Mouse (Mus musculus): ENCODE data around the gene Ranbp17. TPM values are rescaled to one million over a fixed set of nuclear protein-coding genes. Genes with fewer than 3 reads are reported as not detected.

The Ranbp17 gene
- polyA plus RNA-seq, 1 experiment from 2014 or later: 2.2 TPM

- Histone ChIP-seq H3K9ac (ENCODE audit: low read length) (no peak overlapping the region), H3K4me3 (ENCODE audit: low read depth, low read length) (no peak overlapping the region), H3K27me3 (ENCODE audit: control insufficient read depth, insufficient read depth, low read length) (no peaks in the 10 kb centered on the region), H3K4me2 (replicated peaks; ENCODE audit: low read depth) (no peak overlapping the region), H3K36me3 (ENCODE audit: control insufficient read depth, insufficient read depth, low read length) (no peaks in the 10 kb centered on the region), H3K4me1 (replicated peaks; ENCODE audit: control insufficient read depth, insufficient read depth) (no peaks in the 10 kb centered on the region), H3K9me3 (ENCODE audit: control insufficient read depth, low read length) (no peaks in the 10 kb centered on the region), H3K27ac (replicated peaks) (no peak overlapping the region)
- WGBS: 81% methylated on average over 2 of the region's 2 CpGs
- TF ChIP-seq CTCF (IDR thresholded peaks at IDR 0.05; ENCODE audit: low read depth): no peak
- no peak for DNase-seq (ENCODE audit: low spot score)
- no peak for ATAC-seq (ENCODE audit: low FRiP score, low TSS enrichment)
Observed at GRCm38 (mm10) chr11:33278571-33278970, 235.0 kb downstream of the Ranbp17 start.

GRCm38 (mm10) chr11:33276637-33277036 lies 236.9 kb downstream of the Ranbp17 start, which contains the start of gene Gm12117:
TSS of gene Gm12117 (minus strand) at chr11:33276737.
- Histone ChIP-seq H3K4me3 (ENCODE audit: low read depth, low read length) (no peak within 1 kb of the TSS), H3K4me2 (replicated peaks; ENCODE audit: low read depth) (no peak within 1 kb of the TSS), H3K9ac (ENCODE audit: low read length) (no peak within 1 kb of the TSS), H3K4me1 (replicated peaks; ENCODE audit: control insufficient read depth, insufficient read depth) (no peaks in the 10 kb centered on the region), H3K27me3 (ENCODE audit: control insufficient read depth, insufficient read depth, low read length) (no peaks in the 10 kb centered on the region), H3K36me3 (ENCODE audit: control insufficient read depth, insufficient read depth, low read length) (no peaks in the 10 kb centered on the region), H3K9me3 (ENCODE audit: control insufficient read depth, low read length) (no peaks in the 10 kb centered on the region), H3K27ac (replicated peaks) (no peak within 1 kb of the TSS)
- TF ChIP-seq EP300 (optimal IDR thresholded peaks at IDR 0.05) (no peak), CTCF (IDR thresholded peaks at IDR 0.05; ENCODE audit: low read depth) (no peak)
- DNase-seq (ENCODE audit: low spot score) (no peak), ATAC-seq (ENCODE audit: low FRiP score, low TSS enrichment) (no peak)
- 96% methylated on average over 3 of the region's 3 CpGs for WGBS

GRCm38 (mm10) chr11:33274816-33275215 lies 238.7 kb downstream of the Ranbp17 start:
- Histone ChIP-seq H3K4me3 (ENCODE audit: low read depth, low read length) (no peak overlapping the region), H3K4me2 (replicated peaks; ENCODE audit: low read depth) (no peak overlapping the region), H3K27ac (replicated peaks) (no peak overlapping the region), H3K9ac (ENCODE audit: low read length) (no peak overlapping the region), H3K4me1 (replicated peaks; ENCODE audit: control insufficient read depth, insufficient read depth) (no peaks in the 10 kb centered on the region), H3K27me3 (ENCODE audit: control insufficient read depth, insufficient read depth, low read length) (no peaks in the 10 kb centered on the region), H3K9me3 (ENCODE audit: control insufficient read depth, low read length) (no peaks in the 10 kb centered on the region), H3K36me3 (ENCODE audit: control insufficient read depth, insufficient read depth, low read length) (no peaks in the 10 kb centered on the region)
- ATAC-seq (ENCODE audit: low FRiP score, low TSS enrichment) (no peak), DNase-seq (ENCODE audit: low spot score) (no peak)
- no peak for TF ChIP-seq CTCF (IDR thresholded peaks at IDR 0.05; ENCODE audit: low read depth)
- no peak for TF ChIP-seq EP300 (optimal IDR thresholded peaks at IDR 0.05)
- 53% methylated on average over 3 of the region's 3 CpGs for WGBS

- DNase-seq (ENCODE audit: low spot score): no peak
- no peaks in the 10 kb centered on the region for H3K27me3 ChIP-seq (ENCODE audit: control insufficient read depth, insufficient read depth, low read length)
- no peak overlapping the region for H3K9ac ChIP-seq (ENCODE audit: low read length)
- no peaks in the 10 kb centered on the region for H3K9me3 ChIP-seq (ENCODE audit: control insufficient read depth, low read length)
- no peak overlapping the region for H3K27ac ChIP-seq (replicated peaks)
- no peak overlapping the region for H3K4me3 ChIP-seq (ENCODE audit: low read depth, low read length)
- H3K4me2 ChIP-seq (replicated peaks; ENCODE audit: low read depth): no peak overlapping the region
- 85% methylated on average over 1 of the region's 1 CpGs for WGBS
- TF ChIP-seq CTCF (IDR thresholded peaks at IDR 0.05; ENCODE audit: low read depth) (no peak), EP300 (optimal IDR thresholded peaks at IDR 0.05) (no peak)
- H3K4me1 ChIP-seq (replicated peaks; ENCODE audit: control insufficient read depth, insufficient read depth): no peaks in the 10 kb centered on the region
- H3K36me3 ChIP-seq (ENCODE audit: control insufficient read depth, insufficient read depth, low read length): no peaks in the 10 kb centered on the region
- ATAC-seq (ENCODE audit: low FRiP score, low TSS enrichment): no peak
Observed at GRCm38 (mm10) chr11:33274294-33274693, 239.3 kb downstream of the Ranbp17 start.

GRCm38 (mm10) chr11:33240295-33240694 lies 273.3 kb downstream of the Ranbp17 start:
- H3K4me1 ChIP-seq (replicated peaks; ENCODE audit: control insufficient read depth, insufficient read depth): no peaks in the 10 kb centered on the region
- no peaks in the 10 kb centered on the region for H3K9me3 ChIP-seq (ENCODE audit: control insufficient read depth, low read length)
- no peaks in the 10 kb centered on the region for H3K36me3 ChIP-seq (ENCODE audit: control insufficient read depth, insufficient read depth, low read length)
- ATAC-seq (ENCODE audit: low FRiP score, low TSS enrichment) (no peak), DNase-seq (ENCODE audit: low spot score) (no peak)
- H3K27me3 ChIP-seq (ENCODE audit: control insufficient read depth, insufficient read depth, low read length): no peaks in the 10 kb centered on the region
- TF ChIP-seq EP300 (optimal IDR thresholded peaks at IDR 0.05): no peak
- no peak for TF ChIP-seq CTCF (IDR thresholded peaks at IDR 0.05; ENCODE audit: low read depth)
- no peak overlapping the region for H3K4me2 ChIP-seq (replicated peaks; ENCODE audit: low read depth)
- H3K27ac ChIP-seq (replicated peaks): no peak overlapping the region
- H3K9ac ChIP-seq (ENCODE audit: low read length): no peak overlapping the region
- H3K4me3 ChIP-seq (ENCODE audit: low read depth, low read length): no peak overlapping the region
- WGBS: 73% methylated on average over 3 of the region's 3 CpGs

GRCm38 (mm10) chr11:33234134-33234533 lies 279.4 kb downstream of the Ranbp17 start:
- Histone ChIP-seq H3K36me3 (ENCODE audit: control insufficient read depth, insufficient read depth, low read length) (no peaks in the 10 kb centered on the region), H3K4me1 (replicated peaks; ENCODE audit: control insufficient read depth, insufficient read depth) (no peaks in the 10 kb centered on the region), H3K4me2 (replicated peaks; ENCODE audit: low read depth) (no peak overlapping the region), H3K4me3 (ENCODE audit: low read depth, low read length) (no peak overlapping the region), H3K9me3 (ENCODE audit: control insufficient read depth, low read length) (no peaks in the 10 kb centered on the region), H3K27ac (replicated peaks) (no peak overlapping the region), H3K9ac (ENCODE audit: low read length) (no peak overlapping the region), H3K27me3 (ENCODE audit: control insufficient read depth, insufficient read depth, low read length) (no peaks in the 10 kb centered on the region)
- TF ChIP-seq CTCF (IDR thresholded peaks at IDR 0.05; ENCODE audit: low read depth) (no peak), EP300 (optimal IDR thresholded peaks at IDR 0.05) (no peak)
- ATAC-seq (ENCODE audit: low FRiP score, low TSS enrichment): no peak
- 53% methylated on average over 3 of the region's 3 CpGs for WGBS
- DNase-seq (ENCODE audit: low spot score): no peak

All from stomach, postnatal 0 days (tissue).